Mouse (Mus musculus) ES-Bruce4 (cell line): ENCODE measurements around the gene Dtx2.

Source experiments
- CTCF ChIP-seq: IDR thresholded peaks from one replicate; pipeline ENCODE4 v1.8.1; 2011; ENCODE audit warnings: low read depth, low read length
- EP300 ChIP-seq: IDR thresholded peaks from 2 replicates; pipeline ENCODE4 v1.6.1; 2011; ENCODE audit warnings: low read depth, low read length; ENCODE audit not compliant: insufficient read depth
- POLR2A ChIP-seq: IDR thresholded peaks from one replicate; pipeline ENCODE4 v1.8.1; 2011; ENCODE audit warnings: low read length; ENCODE audit not compliant: insufficient read depth

DNA sequence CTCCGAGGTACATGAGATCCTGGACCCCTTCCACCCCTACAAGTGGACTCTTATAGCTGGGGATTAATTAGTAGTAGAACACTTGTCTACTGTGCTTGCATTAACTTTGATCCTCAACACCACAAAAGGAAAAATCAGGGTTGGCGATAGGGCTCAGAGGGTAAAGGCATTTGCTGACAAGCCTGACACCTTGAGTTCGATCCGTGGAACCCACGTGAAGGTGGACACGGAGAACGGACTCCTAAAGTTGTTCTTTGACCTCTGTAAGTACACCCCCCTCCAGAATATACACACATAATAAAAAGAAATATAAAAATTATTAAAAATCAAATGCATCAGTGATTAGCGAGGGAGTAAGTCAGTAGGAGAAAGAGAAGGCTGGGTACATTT, 270 bp upstream of the Dtx2 start:
- TF ChIP-seq CTCF (no peak), POLR2A (no peak), EP300 (no peak)
